Mouse (Mus musculus): ENCODE measurements around the gene Klhl10.

- TF ChIP-seq CTCF (IDR thresholded peaks at IDR 0.05; ENCODE audit: low read depth, low read length): no peak
- no peak for TF ChIP-seq POLR2A (IDR thresholded peaks at IDR 0.05; ENCODE audit: insufficient read depth, low read length)
Measured at GRCm38 (mm10) chr11:100501321-100501720, 59.6 kb downstream of the Klhl10 start.

All from ES-Bruce4 (cell line).